Mouse (Mus musculus) hindbrain, embryonic 13.5 days (tissue): Measurements from ENCODE around the gene Gp1bb. TPM values are rescaled to one million over a fixed set of nuclear protein-coding genes. Genes with fewer than 3 reads are reported as not detected.

Experiments used
- ATAC-seq: fragments of 200-750 bp; cut with Nextera tagmentation; 2 replicates; pipeline ENCODE4 v1.8.0; 2017; ENCODE audit warnings: moderate TSS enrichment; ENCODE audit not compliant: low FRiP score
- H3K27ac ChIP-seq: fragments of 300-500 bp; sonication (generic); 2 replicates; pipeline ENCODE4 v1.5.1; 2015; ENCODE audit warnings: inconsistent platforms, mild to moderate bottlenecking, moderate library complexity
- H3K27me3 ChIP-seq: fragments of 300-500 bp; sonication (generic); 2 replicates; pipeline ENCODE4 v1.6.1; 2015; ENCODE audit warnings: mild to moderate bottlenecking, inconsistent platforms
- H3K36me3 ChIP-seq: fragments of 300-500 bp; sonication (generic); 2 replicates; pipeline ENCODE4 v1.6.1; 2015; ENCODE audit warnings: mild to moderate bottlenecking, inconsistent platforms
- H3K4me1 ChIP-seq: fragments of 300-500 bp; sonication (generic); replicated peaks from 2 replicates; pipeline ENCODE4 v1.6.1; 2015; ENCODE audit warnings: inconsistent platforms
- H3K4me2 ChIP-seq: fragments of 300-500 bp; sonication (generic); 2 replicates; pipeline ENCODE4 v1.6.1; 2015; ENCODE audit warnings: inconsistent platforms, mild to moderate bottlenecking, moderate library complexity
- H3K4me3 ChIP-seq: fragments of 300-500 bp; sonication (generic); 2 replicates; pipeline ENCODE4 v1.5.1; 2015; ENCODE audit warnings: mild to moderate bottlenecking, inconsistent platforms
- H3K9ac ChIP-seq: fragments of 300-500 bp; sonication (generic); 2 replicates; pipeline ENCODE4 v1.6.1; 2015; ENCODE audit warnings: mild to moderate bottlenecking, inconsistent platforms
- H3K9me3 ChIP-seq: fragments of 300-500 bp; sonication (generic); 2 replicates; pipeline ENCODE4 v1.6.1; 2016; ENCODE audit warnings: inconsistent platforms
- WGBS: fragments of 180-500 bp; shearing (Covaris S2); methylation state at CpG from one replicate; pipeline ENCODE4 v1.1.7; 2015; 5-methylcytosine and 5-hydroxymethylcytosine counted together
- polyA plus RNA-seq: library from polyadenylated mRNA; unstranded; fragments of >200 nt; fragmentation: Nextera tagmentation; extraction: Ambion mirVana; gene quantifications from 2 replicates; pipeline ENCODE4 v1.2.1, GENCODE M21; 2015

Gene Gp1bb
- polyA plus RNA-seq, 1 experiment from 2014 or later = 11.2 TPM

DNA sequence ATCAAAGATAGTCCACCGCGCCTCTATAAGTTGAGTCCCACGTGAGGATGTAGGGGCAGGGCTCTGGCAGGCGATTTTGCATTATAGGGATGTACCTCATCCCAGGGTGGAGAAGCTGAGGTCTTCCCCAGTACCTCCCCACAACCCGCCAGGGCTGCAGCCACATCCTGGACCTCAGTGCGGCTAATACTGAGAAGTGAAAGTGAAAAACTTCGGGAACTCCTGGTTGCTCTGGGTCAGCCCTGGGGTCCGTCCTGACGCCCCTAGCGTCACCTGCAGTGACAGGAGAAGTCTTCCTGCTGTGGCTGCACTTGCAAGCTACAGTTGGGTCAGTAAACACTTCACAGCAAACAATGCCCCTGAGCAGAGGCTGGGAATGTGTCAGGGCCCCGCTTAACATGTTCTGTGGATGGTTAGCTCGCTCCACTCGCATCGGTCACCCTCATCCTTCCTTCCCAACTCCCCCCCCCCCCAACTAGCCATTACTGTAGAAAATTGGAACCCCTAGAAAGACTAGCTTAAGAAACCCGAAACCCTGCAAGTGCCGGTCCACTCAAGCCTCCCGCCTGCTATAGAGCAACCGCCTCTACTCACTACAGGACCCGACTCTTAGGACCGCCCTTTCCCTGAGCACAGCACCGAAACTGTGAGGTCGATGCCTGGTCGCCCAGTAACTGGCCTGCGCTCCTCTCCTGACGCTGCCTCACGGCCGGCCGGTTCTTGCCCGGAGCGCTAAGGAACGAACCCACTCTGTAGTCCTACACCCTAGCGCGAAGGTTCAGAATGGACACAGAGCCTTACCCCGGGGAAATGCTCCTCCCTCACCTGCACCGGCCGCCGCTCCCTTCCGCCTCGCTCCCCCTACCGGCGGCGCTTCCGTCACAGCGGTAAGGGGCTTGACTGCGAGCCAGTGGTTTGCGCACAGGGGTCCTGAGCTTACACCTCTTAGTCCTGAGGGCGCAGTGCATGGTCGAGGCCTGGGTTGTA, 32.1 kb downstream of the Gp1bb start, which contains the start of gene Tbx1:
Gene Tbx1, minus strand, starts transcription at position 868 of the 987 bp plus-strand sequence.
- H3K9ac ChIP-seq = no peak within 1 kb of the TSS
- H3K4me2 ChIP-seq = peak within 1 kb of the TSS; percentile 41
- H3K4me3 ChIP-seq = peak within 1 kb of the TSS; percentile 22
- H3K4me1 ChIP-seq = peaks cover 47% of the 10 kb centered on the region
- no peak for ATAC-seq
- H3K36me3 ChIP-seq = no peaks in the 10 kb centered on the region
- peaks cover 97% of the 10 kb centered on the region for H3K27me3 ChIP-seq
- no peak within 1 kb of the TSS for H3K27ac ChIP-seq
- no peaks in the 10 kb centered on the region for H3K9me3 ChIP-seq
- 2% methylated on average over 48 of the region's 48 CpGs for WGBS

DNA sequence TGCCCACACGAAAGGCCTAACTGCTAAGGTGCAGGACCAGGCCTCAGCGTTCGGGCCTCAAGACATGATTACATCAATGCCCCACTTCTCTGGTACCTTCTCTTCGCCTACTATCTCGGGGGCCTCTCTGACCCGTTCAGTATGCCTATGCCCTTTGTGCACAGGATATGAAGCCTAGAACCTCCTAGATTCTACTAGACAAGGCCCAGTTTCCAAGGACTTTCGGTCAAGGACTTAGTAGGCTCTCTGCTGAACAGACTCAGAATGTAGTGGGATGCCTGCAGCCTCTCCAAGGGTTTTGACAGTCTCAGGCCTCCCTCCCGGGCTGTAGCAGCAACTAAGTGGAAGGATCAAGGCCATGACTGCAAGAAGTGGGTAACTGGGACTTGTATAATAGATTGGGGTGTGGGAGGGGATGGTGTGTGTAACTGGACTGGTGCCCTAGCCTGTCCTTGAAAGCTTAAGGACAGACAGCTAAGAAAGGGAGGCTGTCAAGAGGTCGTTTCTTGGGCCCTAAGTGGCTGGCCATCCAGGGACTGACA, 33.1 kb downstream of the Gp1bb start:
- WGBS = 8% methylated on average over 9 of the region's 9 CpGs
- peaks cover 97% of the 10 kb centered on the region for H3K27me3 ChIP-seq
- no peaks in the 10 kb centered on the region for H3K9me3 ChIP-seq
- no peak overlapping the region for H3K27ac ChIP-seq
- H3K4me1 ChIP-seq = peaks cover 47% of the 10 kb centered on the region
- ATAC-seq = no peak
- H3K4me3 ChIP-seq = no peak overlapping the region
- H3K36me3 ChIP-seq = no peaks in the 10 kb centered on the region
- H3K9ac ChIP-seq = no peak overlapping the region
- H3K4me2 ChIP-seq = no peak overlapping the region

DNA sequence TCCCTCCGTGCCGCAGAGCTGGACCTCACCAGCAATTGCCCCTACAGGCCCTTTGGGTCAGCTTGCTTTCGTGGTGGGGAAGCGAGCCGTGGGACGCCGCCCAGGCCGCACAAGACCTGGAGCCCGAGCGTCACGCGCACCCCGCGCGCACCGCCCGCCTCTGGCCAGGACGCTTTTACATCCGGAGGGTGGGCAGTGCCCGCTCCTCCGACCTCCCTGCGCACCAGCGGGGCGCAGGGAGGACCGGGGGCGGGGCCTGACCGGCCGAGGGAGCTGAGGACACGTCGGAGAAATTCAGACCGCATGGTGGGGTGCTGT, 33.5 kb downstream of the Gp1bb start:
- peak overlapping the region; percentile 31; the same call in 1 of the 2 replicates for H3K4me2 ChIP-seq
- no peak overlapping the region for H3K27ac ChIP-seq
- peaks cover 97% of the 10 kb centered on the region for H3K27me3 ChIP-seq
- WGBS = under 1% methylated on average over 27 of the region's 31 CpGs
- H3K9ac ChIP-seq = no peak overlapping the region
- H3K9me3 ChIP-seq = no peaks in the 10 kb centered on the region
- H3K4me1 ChIP-seq = peaks cover 47% of the 10 kb centered on the region
- ATAC-seq = 0 out of 2 replicates have a peak, but pooled peaks have one; percentile 2
- no peak overlapping the region for H3K4me3 ChIP-seq
- H3K36me3 ChIP-seq = no peaks in the 10 kb centered on the region

DNA sequence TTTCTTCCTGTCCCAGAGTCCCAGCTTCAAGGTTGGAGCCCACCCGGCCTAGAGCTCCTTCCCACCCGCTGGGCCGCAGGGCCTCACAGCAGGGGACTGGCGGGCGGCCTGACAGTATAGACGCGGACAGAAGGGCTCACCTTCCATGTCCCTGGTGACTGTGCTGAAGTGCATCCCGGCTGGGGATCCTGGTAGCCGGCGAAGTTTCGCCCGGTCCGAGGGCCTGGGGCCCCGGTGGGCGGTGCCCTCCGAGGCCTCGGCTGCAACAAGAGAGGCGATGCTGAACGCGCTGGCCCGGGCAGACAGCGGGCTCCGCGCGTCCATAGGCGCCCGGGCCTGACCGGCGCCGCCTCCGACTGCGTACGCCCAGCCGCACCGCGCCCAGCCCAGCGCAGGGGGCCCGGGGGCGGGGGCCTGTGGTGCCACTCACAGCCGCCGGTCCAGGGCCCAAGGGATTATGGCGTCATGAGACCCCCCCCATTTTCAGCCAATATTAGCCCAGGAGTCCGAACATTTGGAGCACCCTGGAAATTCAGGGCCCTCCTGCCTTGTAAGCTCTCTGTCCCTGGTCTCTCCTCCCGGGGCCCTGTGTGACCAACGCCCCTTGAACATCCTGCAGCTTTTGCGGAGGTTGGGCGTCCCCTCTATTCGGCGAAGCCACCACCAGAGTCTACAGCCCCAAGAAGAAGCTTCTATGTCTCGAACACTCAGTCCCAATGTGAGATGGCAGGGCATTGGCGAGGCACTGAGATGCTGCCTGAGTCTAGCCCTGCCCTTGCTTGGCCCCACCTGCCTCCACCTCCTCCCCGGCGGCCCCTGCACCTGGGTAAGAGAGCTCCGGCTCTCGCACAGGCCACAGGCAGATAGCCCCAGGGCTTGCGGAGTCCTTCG, 34.1 kb downstream of the Gp1bb start:
- Histone ChIP-seq H3K27me3 (peaks cover 97% of the 10 kb centered on the region), H3K9me3 (no peaks in the 10 kb centered on the region), H3K9ac (peak overlapping the region; percentile 19; the same call in 1 of the 2 replicates), H3K36me3 (no peaks in the 10 kb centered on the region), H3K4me1 (peaks cover 47% of the 10 kb centered on the region), H3K4me2 (peak overlapping the region; percentile 31), H3K27ac (no peak overlapping the region), H3K4me3 (peak overlapping the region; percentile 24; the same call in 1 of the 2 replicates)
- 0 out of 2 replicates have a peak, but pooled peaks have one; percentile 12 for ATAC-seq
- WGBS = under 1% methylated on average over 57 of the region's 57 CpGs

DNA sequence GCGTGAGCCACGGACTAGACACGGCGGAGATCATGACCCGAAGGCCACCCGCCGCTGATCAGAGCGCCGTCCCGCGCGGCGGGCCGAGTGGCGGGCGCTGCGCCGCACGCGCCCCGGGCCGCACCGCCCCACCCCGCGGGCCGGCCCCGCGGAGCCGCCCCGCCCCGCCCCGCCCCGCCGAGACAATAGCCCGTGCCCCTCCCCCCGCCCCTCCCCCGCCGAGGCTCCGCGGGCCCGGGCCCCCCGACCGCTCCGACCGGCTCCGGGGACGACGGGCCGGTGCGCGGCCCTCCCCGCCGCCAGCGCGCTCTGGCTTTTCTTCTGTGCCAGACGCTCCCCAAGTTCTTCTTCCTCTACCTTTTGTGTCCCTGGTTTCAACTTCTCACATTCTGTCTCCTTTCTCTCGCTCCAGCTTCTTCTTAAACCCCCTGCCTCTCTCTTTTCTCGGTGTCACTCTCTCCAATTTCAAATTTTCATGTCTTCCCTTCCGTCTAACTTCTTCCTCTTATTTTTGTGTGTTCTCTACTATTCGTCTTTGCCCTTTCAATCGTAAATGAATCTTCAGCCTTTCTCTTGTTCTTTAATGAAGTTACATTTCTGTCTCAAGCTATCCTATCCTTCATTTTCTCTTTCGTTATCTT, 35.2 kb downstream of the Gp1bb start:
- Histone ChIP-seq H3K9me3 (no peaks in the 10 kb centered on the region), H3K9ac (peak overlapping the region; percentile 62; the same call in 1 of the 2 replicates), H3K36me3 (no peaks in the 10 kb centered on the region), H3K27me3 (peaks cover 99% of the 10 kb centered on the region), H3K27ac (no peak overlapping the region), H3K4me3 (peak overlapping the region; percentile 35), H3K4me1 (peaks cover 57% of the 10 kb centered on the region), H3K4me2 (peak overlapping the region; percentile 60)
- ATAC-seq = no peak
- WGBS = 2% methylated on average over 28 of the region's 62 CpGs

DNA sequence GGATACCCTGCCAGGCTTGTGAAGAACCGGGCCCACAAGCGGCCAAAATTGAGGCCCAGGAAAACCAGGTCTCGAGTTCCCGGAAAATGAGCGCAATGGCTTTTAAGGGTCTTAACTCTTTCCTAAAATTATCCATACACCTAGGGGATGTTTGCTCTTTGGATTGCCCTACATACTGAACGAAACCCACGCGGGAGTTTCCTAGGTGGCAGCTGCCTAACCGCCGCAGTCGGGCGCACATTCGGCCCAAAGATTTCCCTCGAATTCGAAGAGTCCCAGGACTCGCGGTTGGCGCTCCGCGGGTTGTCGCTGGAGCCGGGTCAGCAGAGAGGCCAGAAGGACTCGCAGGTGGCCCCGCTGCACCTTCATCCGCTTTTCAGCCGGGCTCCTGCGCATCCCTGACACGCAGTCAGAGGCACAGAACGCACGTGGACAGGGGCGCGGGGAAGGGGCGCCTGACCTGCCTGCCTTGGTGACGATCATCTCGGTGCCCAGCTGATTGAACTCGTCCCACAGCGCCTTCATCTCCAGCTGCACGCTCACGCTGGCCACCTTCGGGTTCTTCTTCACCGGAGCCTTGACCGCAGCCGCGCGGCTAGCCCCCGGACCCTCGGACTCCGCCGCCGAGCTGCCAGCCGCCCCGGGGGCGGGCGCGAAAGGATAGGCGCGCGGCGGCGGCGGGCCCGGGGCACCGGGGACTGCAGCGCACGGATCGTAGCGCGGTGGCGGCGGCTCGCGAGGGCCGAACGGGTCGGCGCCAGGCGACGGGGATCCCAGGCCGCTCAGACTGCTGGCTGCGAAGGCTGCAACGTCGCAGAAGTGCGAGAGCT, 35.9 kb downstream of the Gp1bb start:
- under 1% methylated on average over 76 of the region's 83 CpGs for WGBS
- H3K4me2 ChIP-seq = peak overlapping the region; percentile 60
- no peak overlapping the region for H3K27ac ChIP-seq
- H3K4me3 ChIP-seq = peak overlapping the region; percentile 35
- peak overlapping the region; percentile 62 for H3K9ac ChIP-seq
- peaks cover 58% of the 10 kb centered on the region for H3K4me1 ChIP-seq
- H3K27me3 ChIP-seq = peaks cover 99% of the 10 kb centered on the region
- no peaks in the 10 kb centered on the region for H3K9me3 ChIP-seq
- ATAC-seq = no peak
- no peaks in the 10 kb centered on the region for H3K36me3 ChIP-seq

DNA sequence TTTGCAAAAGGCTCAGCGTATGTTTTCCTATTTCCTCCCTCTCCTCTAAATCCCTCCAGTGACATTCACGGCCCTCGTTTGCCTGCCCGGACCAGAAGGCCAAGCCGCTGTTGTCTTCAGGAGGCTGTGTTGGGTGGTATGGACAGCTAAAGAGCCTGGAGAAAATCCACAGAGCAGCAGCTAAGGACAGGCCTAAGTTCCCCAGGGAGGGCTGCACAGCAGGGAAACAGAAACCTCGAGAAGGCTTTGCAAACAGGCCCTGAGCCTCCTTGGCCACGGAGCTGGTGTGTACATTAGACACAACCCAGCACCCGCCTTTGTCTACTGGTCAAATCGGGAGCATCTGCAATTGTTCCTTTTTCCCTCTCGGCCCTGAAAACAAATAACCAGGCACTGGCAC, 36.5 kb downstream of the Gp1bb start:
- peaks cover 99% of the 10 kb centered on the region for H3K27me3 ChIP-seq
- ATAC-seq = no peak
- peak overlapping the region; percentile 35 for H3K4me3 ChIP-seq
- H3K4me2 ChIP-seq = peak overlapping the region; percentile 60
- WGBS = 3% methylated on average over 10 of the region's 10 CpGs
- H3K9me3 ChIP-seq = no peaks in the 10 kb centered on the region
- H3K4me1 ChIP-seq = peaks cover 57% of the 10 kb centered on the region
- no peaks in the 10 kb centered on the region for H3K36me3 ChIP-seq
- H3K27ac ChIP-seq = no peak overlapping the region
- H3K9ac ChIP-seq = no peak overlapping the region

DNA sequence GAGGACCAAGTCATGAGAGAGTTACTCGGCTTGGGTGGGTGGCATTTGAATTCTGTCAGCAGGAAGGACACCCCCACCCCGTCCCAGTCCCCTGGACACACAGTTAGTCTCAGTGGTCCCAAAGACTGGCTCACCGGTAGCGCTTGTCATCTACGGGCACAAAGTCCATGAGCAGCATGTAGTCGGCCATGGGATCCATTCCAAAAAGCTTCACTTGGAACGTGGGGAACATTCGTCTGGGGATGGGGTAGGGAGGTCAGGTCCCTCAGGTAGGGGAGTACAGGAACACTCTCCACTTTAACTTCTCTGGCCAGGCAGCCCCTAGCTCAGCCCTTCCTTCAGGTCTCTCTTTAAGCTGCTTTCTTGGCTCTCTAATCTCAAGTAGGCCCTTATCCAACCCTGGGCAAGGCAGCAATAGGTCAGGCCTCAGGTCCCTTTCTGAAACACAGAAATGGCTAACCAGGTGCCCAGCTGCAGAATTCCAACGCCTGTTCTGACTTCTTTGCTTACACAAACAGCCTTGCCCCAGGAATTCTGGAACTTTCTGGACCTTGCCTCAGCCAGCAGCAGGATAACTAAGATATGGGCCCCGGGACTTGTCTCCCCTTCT, 37.2 kb downstream of the Gp1bb start:
- H3K27me3 ChIP-seq = peaks cover 99% of the 10 kb centered on the region
- WGBS = 14% methylated on average over 10 of the region's 10 CpGs
- no peaks in the 10 kb centered on the region for H3K9me3 ChIP-seq
- H3K4me3 ChIP-seq = peak overlapping the region; percentile 35; the same call in 1 of the 2 replicates
- H3K4me2 ChIP-seq = peak overlapping the region; percentile 60; the same call in 1 of the 2 replicates
- no peak overlapping the region for H3K27ac ChIP-seq
- no peak overlapping the region for H3K9ac ChIP-seq
- H3K36me3 ChIP-seq = no peaks in the 10 kb centered on the region
- no peak for ATAC-seq
- peaks cover 50% of the 10 kb centered on the region for H3K4me1 ChIP-seq

DNA sequence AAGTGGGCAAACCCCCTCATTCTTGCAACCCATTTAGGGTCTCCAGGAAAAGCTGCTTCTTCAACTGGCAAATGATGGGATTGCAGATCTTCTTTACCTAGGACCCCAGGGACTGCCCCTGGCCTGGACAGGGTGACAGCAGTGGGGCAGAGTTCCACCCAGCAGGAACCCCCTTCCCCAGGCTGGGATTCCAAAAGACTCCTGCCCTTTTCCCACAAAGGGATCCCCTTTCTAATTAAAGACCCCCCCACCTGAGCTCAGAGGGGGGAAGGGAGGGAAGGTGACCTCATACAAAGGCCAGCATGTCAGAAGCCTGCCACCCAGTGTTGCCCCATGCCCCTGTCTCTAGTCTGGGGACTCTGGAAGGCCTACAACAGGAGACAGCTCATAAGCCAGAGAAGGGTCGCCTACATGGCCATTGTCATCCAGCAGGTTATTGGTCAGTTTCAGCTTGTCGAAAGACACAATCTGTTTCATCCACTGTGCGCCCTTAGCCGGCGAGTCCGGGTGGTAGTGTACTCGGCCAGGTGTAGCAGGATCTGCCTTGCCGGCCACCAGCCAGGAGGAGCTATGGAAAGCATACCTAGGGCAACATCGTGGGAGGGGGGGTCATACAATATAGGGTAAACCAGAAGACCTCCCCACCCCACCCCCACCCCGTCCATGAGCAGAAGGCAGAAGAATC, 38.4 kb downstream of the Gp1bb start:
- Histone ChIP-seq H3K27me3 (peaks cover 97% of the 10 kb centered on the region), H3K9me3 (no peaks in the 10 kb centered on the region), H3K36me3 (no peaks in the 10 kb centered on the region), H3K4me2 (no peak overlapping the region), H3K9ac (no peak overlapping the region), H3K27ac (no peak overlapping the region), H3K4me3 (no peak overlapping the region), H3K4me1 (peaks cover 50% of the 10 kb centered on the region)
- no peak for ATAC-seq
- WGBS = 10% methylated on average over 10 of the region's 10 CpGs

DNA sequence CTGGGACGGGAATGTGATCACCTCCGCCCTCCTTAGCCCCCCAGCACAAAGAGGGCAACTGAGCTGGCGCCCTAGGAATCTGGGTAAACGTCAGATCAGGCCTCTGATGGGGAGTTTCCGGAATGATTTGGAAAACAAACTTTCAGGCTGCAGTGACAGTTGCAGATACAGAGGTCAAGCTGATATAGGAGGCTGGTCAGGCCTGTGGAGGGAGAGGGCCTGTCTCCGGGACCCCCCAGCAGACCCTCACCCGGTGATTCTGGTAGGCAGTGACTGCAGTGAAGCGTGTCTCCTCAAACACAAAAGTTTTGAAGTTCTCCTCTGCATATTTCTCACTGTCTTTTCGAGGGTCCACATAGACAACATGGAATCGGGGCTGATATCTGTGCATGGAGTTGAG, 39.0 kb downstream of the Gp1bb start:
- peaks cover 44% of the 10 kb centered on the region for H3K4me1 ChIP-seq
- ATAC-seq = no peak
- no peak overlapping the region for H3K27ac ChIP-seq
- 13% methylated on average over 10 of the region's 10 CpGs for WGBS
- no peaks in the 10 kb centered on the region for H3K9me3 ChIP-seq
- H3K9ac ChIP-seq = no peak overlapping the region
- peak overlapping the region; percentile 41; the same call in 1 of the 2 replicates for H3K4me3 ChIP-seq
- H3K27me3 ChIP-seq = peaks cover 97% of the 10 kb centered on the region
- H3K36me3 ChIP-seq = no peaks in the 10 kb centered on the region
- H3K4me2 ChIP-seq = no peak overlapping the region
